Mouse (Mus musculus): ENCODE measurements around the gene Vmn1r116. TPM values are rescaled to one million over a fixed set of nuclear protein-coding genes. Genes with fewer than 3 reads are reported as not detected.
"Not testable (repeated sequence)": the region's sequence is repeated elsewhere in the genome, so short reads cannot be mapped to it uniquely, and the experiment has no call there.

Gene Vmn1r116
- not detected in 2 replicates for polyA plus RNA-seq (2012; rRNA removed)

GRCm38 (mm10) chr7:20871956-20872355 is at the start of gene Vmn1r116:
Vmn1r116 (plus strand) TSS chr7:20872256.
- DNase-seq (ENCODE audit: low read depth) = not testable (repeated sequence)

- not testable (repeated sequence) for DNase-seq (ENCODE audit: low read depth)
These were observed 27.2 kb upstream of the Vmn1r116 start, which contains the start of gene Vmn1r115 for GRCm38 (mm10) chr7:20844885-20845284. Vmn1r115 (minus strand) TSS chr7:20844985.

GRCm38 (mm10) chr7:20884021-20884420 is 12.0 kb downstream of the Vmn1r116 start, which contains the start of gene Vmn1r117:
Vmn1r117 (minus strand) TSS chr7:20884121.
- not testable (repeated sequence) for DNase-seq (ENCODE audit: low read depth)

- not testable (repeated sequence) for DNase-seq (ENCODE audit: low read depth)
These were observed 40.2 kb downstream of the Vmn1r116 start, which contains the start of gene Vmn1r118 for GRCm38 (mm10) chr7:20912247-20912646. Vmn1r118 (minus strand) TSS chr7:20912347.

Other genes with a start within 250 kb of the Vmn1r116 start
- gene Vmn1r107, start 203.3 kb upstream of the Vmn1r116 start, polyA plus RNA-seq (2012; rRNA removed) = not detected in 2 replicates
- gene Vmn1r111, start 169.0 kb upstream of the Vmn1r116 start, polyA plus RNA-seq (2012; rRNA removed) = not detected in 2 replicates
- gene Gm10668, start 141.6 kb upstream of the Vmn1r116 start, polyA plus RNA-seq (2012; rRNA removed) = not detected in 2 replicates
- gene Vmn1r112, start 101.1 kb upstream of the Vmn1r116 start, polyA plus RNA-seq (2012; rRNA removed) = not detected in 2 replicates
- not detected in 2 replicates for gene Vmn1r113, start 85.0 kb upstream of the Vmn1r116 start, polyA plus RNA-seq (2012; rRNA removed)
- not detected in 2 replicates for gene Vmn1r114, start 60.1 kb upstream of the Vmn1r116 start, polyA plus RNA-seq (2012; rRNA removed)
- not detected in 2 replicates for gene Vmn1r115, start 27.3 kb upstream of the Vmn1r116 start, polyA plus RNA-seq (2012; rRNA removed)
- not detected in 2 replicates for gene Vmn1r117, start 11.9 kb downstream of the Vmn1r116 start, polyA plus RNA-seq (2012; rRNA removed)
- not detected in 2 replicates for gene Vmn1r118, start 40.1 kb downstream of the Vmn1r116 start, polyA plus RNA-seq (2012; rRNA removed)
- gene Vmn1r119, start 140.2 kb downstream of the Vmn1r116 start, polyA plus RNA-seq (2012; rRNA removed) = not detected in 2 replicates
- not detected in 2 replicates for gene Vmn1r120, start 181.5 kb downstream of the Vmn1r116 start, polyA plus RNA-seq (2012; rRNA removed)
- not detected in 2 replicates for gene Vmn1r121, start 226.3 kb downstream of the Vmn1r116 start, polyA plus RNA-seq (2012; rRNA removed)

Measured in brain, embryonic 14.5 days (tissue).